Mouse (Mus musculus): ENCODE results near the gene Shld1. TPM values are rescaled to one million over a fixed set of nuclear protein-coding genes. Genes with fewer than 3 reads are reported as not detected.

Shld1 gene
- polyA plus RNA-seq, 1 experiment from 2014 or later: 16.1 TPM

- DNase-seq (ENCODE audit: low spot score): no peak
- H3K27ac ChIP-seq (replicated peaks; ENCODE audit: low read depth, low read length): no peak overlapping the region
- H3K4me2 ChIP-seq (ENCODE audit: low read depth, low read length): no peak overlapping the region
- H3K9me3 ChIP-seq (ENCODE audit: control insufficient read depth, low read length): no peaks in the 10 kb centered on the region
- H3K4me1 ChIP-seq (ENCODE audit: control insufficient read depth, insufficient read depth, low read length): no peaks in the 10 kb centered on the region
- H3K36me3 ChIP-seq (ENCODE audit: control insufficient read depth, insufficient read depth, low read length): no peaks in the 10 kb centered on the region
- peak; percentile 47; the same call in 1 of the 2 replicates for ATAC-seq (ENCODE audit: low read depth)
- 86% methylated on average over 5 of the region's 5 CpGs for WGBS
- H3K27me3 ChIP-seq (replicated peaks; ENCODE audit: control insufficient read depth, insufficient read depth, low read length): no peaks in the 10 kb centered on the region
- no peak overlapping the region for H3K4me3 ChIP-seq (ENCODE audit: low read depth, low read length)
- no peak overlapping the region for H3K9ac ChIP-seq (ENCODE audit: low read depth, low read length)
Measured at GRCm38 (mm10) chr2:132723958-132724431, 37.3 kb downstream of the Shld1 start.

GRCm38 (mm10) chr2:132724561-132724960 lies 37.8 kb downstream of the Shld1 start:
- H3K27ac ChIP-seq (replicated peaks; ENCODE audit: low read depth, low read length): no peak overlapping the region

GRCm38 (mm10) chr2:132725376-132725905 lies 38.7 kb downstream of the Shld1 start:
- Histone ChIP-seq H3K36me3 (ENCODE audit: control insufficient read depth, insufficient read depth, low read length) (no peaks in the 10 kb centered on the region), H3K4me3 (ENCODE audit: low read depth, low read length) (no peak overlapping the region), H3K4me2 (ENCODE audit: low read depth, low read length) (no peak overlapping the region), H3K4me1 (ENCODE audit: control insufficient read depth, insufficient read depth, low read length) (no peaks in the 10 kb centered on the region), H3K27ac (replicated peaks; ENCODE audit: low read depth, low read length) (no peak overlapping the region), H3K9ac (ENCODE audit: low read depth, low read length) (no peak overlapping the region), H3K9me3 (ENCODE audit: control insufficient read depth, low read length) (no peaks in the 10 kb centered on the region), H3K27me3 (replicated peaks; ENCODE audit: control insufficient read depth, insufficient read depth, low read length) (no peaks in the 10 kb centered on the region)
- DNase-seq (ENCODE audit: low spot score): no peak
- no peak for ATAC-seq (ENCODE audit: low read depth)
- 85% methylated on average over 9 of the region's 9 CpGs for WGBS

More at GRCm38 (mm10) chr2:132724561-132724960, 37.8 kb downstream of the Shld1 start:
- H3K9ac ChIP-seq (ENCODE audit: low read depth, low read length): no peak overlapping the region
- no peak overlapping the region for H3K4me3 ChIP-seq (ENCODE audit: low read depth, low read length)
- no peak overlapping the region for H3K4me2 ChIP-seq (ENCODE audit: low read depth, low read length)
- H3K9me3 ChIP-seq (ENCODE audit: control insufficient read depth, low read length): no peaks in the 10 kb centered on the region
- 91% methylated on average over 7 of the region's 7 CpGs for WGBS
- H3K27me3 ChIP-seq (replicated peaks; ENCODE audit: control insufficient read depth, insufficient read depth, low read length): no peaks in the 10 kb centered on the region
- H3K36me3 ChIP-seq (ENCODE audit: control insufficient read depth, insufficient read depth, low read length): no peaks in the 10 kb centered on the region
- no peaks in the 10 kb centered on the region for H3K4me1 ChIP-seq (ENCODE audit: control insufficient read depth, insufficient read depth, low read length)
- no peak for DNase-seq (ENCODE audit: low spot score)
- ATAC-seq (ENCODE audit: low read depth): no peak

GRCm38 (mm10) chr2:132726156-132726555 lies 39.4 kb downstream of the Shld1 start:
- Histone ChIP-seq H3K9ac (ENCODE audit: low read depth, low read length) (no peak overlapping the region), H3K4me3 (ENCODE audit: low read depth, low read length) (no peak overlapping the region), H3K4me2 (ENCODE audit: low read depth, low read length) (no peak overlapping the region), H3K9me3 (ENCODE audit: control insufficient read depth, low read length) (no peaks in the 10 kb centered on the region), H3K27ac (replicated peaks; ENCODE audit: low read depth, low read length) (no peak overlapping the region), H3K36me3 (ENCODE audit: control insufficient read depth, insufficient read depth, low read length) (no peaks in the 10 kb centered on the region), H3K27me3 (replicated peaks; ENCODE audit: control insufficient read depth, insufficient read depth, low read length) (no peaks in the 10 kb centered on the region), H3K4me1 (ENCODE audit: control insufficient read depth, insufficient read depth, low read length) (no peaks in the 10 kb centered on the region)
- WGBS: 93% methylated on average over 2 of the region's 2 CpGs
- ATAC-seq (ENCODE audit: low read depth): no peak
- no peak for DNase-seq (ENCODE audit: low spot score)

- ATAC-seq (ENCODE audit: low read depth) (no peak), DNase-seq (ENCODE audit: low spot score) (no peak)
- no peak overlapping the region for H3K4me2 ChIP-seq (ENCODE audit: low read depth, low read length)
- H3K9me3 ChIP-seq (ENCODE audit: control insufficient read depth, low read length): no peaks in the 10 kb centered on the region
- no peak overlapping the region for H3K9ac ChIP-seq (ENCODE audit: low read depth, low read length)
- no peaks in the 10 kb centered on the region for H3K4me1 ChIP-seq (ENCODE audit: control insufficient read depth, insufficient read depth, low read length)
- H3K27me3 ChIP-seq (replicated peaks; ENCODE audit: control insufficient read depth, insufficient read depth, low read length): no peaks in the 10 kb centered on the region
- 88% methylated on average over 5 of the region's 5 CpGs for WGBS
- no peaks in the 10 kb centered on the region for H3K36me3 ChIP-seq (ENCODE audit: control insufficient read depth, insufficient read depth, low read length)
- H3K4me3 ChIP-seq (ENCODE audit: low read depth, low read length): no peak overlapping the region
- no peak overlapping the region for H3K27ac ChIP-seq (replicated peaks; ENCODE audit: low read depth, low read length)
Measured at GRCm38 (mm10) chr2:132732940-132733339, 46.2 kb downstream of the Shld1 start.

- no peaks in the 10 kb centered on the region for H3K9me3 ChIP-seq (ENCODE audit: control insufficient read depth, low read length)
- ATAC-seq (ENCODE audit: low read depth) (no peak), DNase-seq (ENCODE audit: low spot score) (no peak)
- H3K9ac ChIP-seq (ENCODE audit: low read depth, low read length): no peak overlapping the region
- WGBS: 92% methylated on average over 10 of the region's 10 CpGs
- no peaks in the 10 kb centered on the region for H3K36me3 ChIP-seq (ENCODE audit: control insufficient read depth, insufficient read depth, low read length)
- no peaks in the 10 kb centered on the region for H3K27me3 ChIP-seq (replicated peaks; ENCODE audit: control insufficient read depth, insufficient read depth, low read length)
- H3K4me1 ChIP-seq (ENCODE audit: control insufficient read depth, insufficient read depth, low read length): no peaks in the 10 kb centered on the region
- H3K4me2 ChIP-seq (ENCODE audit: low read depth, low read length): no peak overlapping the region
- H3K27ac ChIP-seq (replicated peaks; ENCODE audit: low read depth, low read length): no peak overlapping the region
- no peak overlapping the region for H3K4me3 ChIP-seq (ENCODE audit: low read depth, low read length)
Measured at GRCm38 (mm10) chr2:132733603-132734573, 47.2 kb downstream of the Shld1 start.

- WGBS: 63% methylated on average over 2 of the region's 2 CpGs
- DNase-seq (ENCODE audit: low spot score): no peak
- H3K27ac ChIP-seq (replicated peaks; ENCODE audit: low read depth, low read length): no peak overlapping the region
- H3K27me3 ChIP-seq (replicated peaks; ENCODE audit: control insufficient read depth, insufficient read depth, low read length): no peaks in the 10 kb centered on the region
- H3K9ac ChIP-seq (ENCODE audit: low read depth, low read length): no peak overlapping the region
- no peaks in the 10 kb centered on the region for H3K4me1 ChIP-seq (ENCODE audit: control insufficient read depth, insufficient read depth, low read length)
- no peaks in the 10 kb centered on the region for H3K36me3 ChIP-seq (ENCODE audit: control insufficient read depth, insufficient read depth, low read length)
- no peak for ATAC-seq (ENCODE audit: low read depth)
- H3K4me2 ChIP-seq (ENCODE audit: low read depth, low read length): no peak overlapping the region
- H3K9me3 ChIP-seq (ENCODE audit: control insufficient read depth, low read length): no peaks in the 10 kb centered on the region
- H3K4me3 ChIP-seq (ENCODE audit: low read depth, low read length): no peak overlapping the region
Measured at GRCm38 (mm10) chr2:132738816-132739432, 52.2 kb downstream of the Shld1 start.

GRCm38 (mm10) chr2:132741862-132742347 lies 55.2 kb downstream of the Shld1 start:
- H3K27me3 ChIP-seq (replicated peaks; ENCODE audit: control insufficient read depth, insufficient read depth, low read length): no peaks in the 10 kb centered on the region

More at GRCm38 (mm10) chr2:132741862-132742347, 55.2 kb downstream of the Shld1 start:
- no peak overlapping the region for H3K4me2 ChIP-seq (ENCODE audit: low read depth, low read length)
- H3K9ac ChIP-seq (ENCODE audit: low read depth, low read length): no peak overlapping the region
- DNase-seq (ENCODE audit: low spot score) (no peak), ATAC-seq (ENCODE audit: low read depth) (no peak; the same call in 1 of the 2 replicates)
- no peaks in the 10 kb centered on the region for H3K9me3 ChIP-seq (ENCODE audit: control insufficient read depth, low read length)
- no peaks in the 10 kb centered on the region for H3K36me3 ChIP-seq (ENCODE audit: control insufficient read depth, insufficient read depth, low read length)
- H3K4me3 ChIP-seq (ENCODE audit: low read depth, low read length): no peak overlapping the region
- H3K27ac ChIP-seq (replicated peaks; ENCODE audit: low read depth, low read length): no peak overlapping the region
- WGBS: 62% methylated on average over 8 of the region's 8 CpGs
- no peaks in the 10 kb centered on the region for H3K4me1 ChIP-seq (ENCODE audit: control insufficient read depth, insufficient read depth, low read length)

Measured in embryonic facial prominence, embryonic 14.5 days (tissue).